ENCODE assay signal across 26 mouse cellular contexts in the genomic region with DNA sequence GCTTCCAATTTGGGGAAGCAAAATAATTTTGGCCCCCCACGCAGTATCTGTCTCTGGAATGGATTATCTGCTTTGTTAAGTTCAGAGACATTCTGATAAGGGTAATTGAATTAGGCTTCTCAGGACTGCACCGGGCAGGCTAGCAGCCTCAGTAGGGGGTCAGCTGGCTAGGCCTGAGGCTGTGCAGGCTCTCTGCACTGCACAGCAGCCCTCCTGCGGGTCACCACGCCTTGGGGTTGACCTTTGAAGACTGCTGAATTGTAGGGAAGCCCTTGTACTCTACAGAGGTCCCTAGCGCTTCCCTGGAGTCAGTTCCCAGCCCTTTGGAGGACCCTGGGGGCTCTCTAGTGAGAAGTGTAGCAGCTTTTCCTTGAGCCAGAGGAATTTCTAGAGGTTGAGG.
A peak's percentile ranks its signal among the peaks of the same experiment; 100 is the strongest.
DNase-seq lines count a peak whose midpoint lies in the region; ATAC-seq lines count a peak whose summit lies in the region.
"Had no signal": no experiment of that assay in that cellular context is flagged by ENCODE, and none has a peak within 500 bp of the region (broad histone marks: within the 10 kb centered on the region; RNA-seq: fewer than 3 reads in every experiment).

No protein-coding gene starts in this region.

- H3K4me2 ChIP-seq in hindbrain, embryonic 12.5 days (replicated peaks): no peak overlapping the region
- H3K4me2 ChIP-seq: heart, embryonic 13.5 days; hindbrain, embryonic 14.5 days; limb, embryonic 12.5 days; liver, embryonic 11.5 days; midbrain, embryonic 11.5 days had no signal

- H3K9me3 ChIP-seq in hindbrain, embryonic 10.5 days: peaks cover 10% of the 10 kb centered on the region; the same call in 1 of the 2 replicates
- H3K9me3 ChIP-seq in hindbrain, embryonic 12.5 days (replicated peaks): peaks cover 14% of the 10 kb centered on the region; the same call in 1 of the 2 replicates
- H3K9me3 ChIP-seq in heart, embryonic 10.5 days: no peaks in the 10 kb centered on the region

- H3K4me3 ChIP-seq in hindbrain, embryonic 10.5 days: no peak overlapping the region
- H3K4me3 ChIP-seq in hindbrain, embryonic 12.5 days: no peak overlapping the region
- no peak overlapping the region for H3K4me3 ChIP-seq in heart, embryonic 10.5 days
- H3K4me3 ChIP-seq: heart, embryonic 13.5 days; limb, embryonic 12.5 days had no signal

- 9% methylated on average over 5 of the region's 5 CpGs for WGBS in hindbrain, embryonic 10.5 days
- WGBS in hindbrain, embryonic 12.5 days: 9% methylated on average over 5 of the region's 5 CpGs
- WGBS in heart, embryonic 10.5 days: 4% methylated on average over 5 of the region's 5 CpGs

- no peak for ATAC-seq in hindbrain, embryonic 12.5 days (ENCODE audit: low FRiP score)
- ATAC-seq: CD4-positive, CD25-positive, alpha-beta regulatory T cell, adult 4 months; forebrain, embryonic 14.5 days; inflammation-experienced regulatory T-cells, adult 6 months; liver, postnatal 0 days had no signal

- H3K4me1 ChIP-seq in hindbrain, embryonic 10.5 days (replicated peaks): peaks cover 16% of the 10 kb centered on the region
- peaks cover 11% of the 10 kb centered on the region for H3K4me1 ChIP-seq in hindbrain, embryonic 12.5 days
- peaks cover 14% of the 10 kb centered on the region for H3K4me1 ChIP-seq in heart, embryonic 10.5 days

- H3K27me3 ChIP-seq in hindbrain, embryonic 10.5 days (ENCODE audit: insufficient read depth, poor library complexity, severe bottlenecking): no peaks in the 10 kb centered on the region
- no peaks in the 10 kb centered on the region for H3K27me3 ChIP-seq in hindbrain, embryonic 12.5 days
- peaks cover 10% of the 10 kb centered on the region; the same call in 1 of the 2 replicates for H3K27me3 ChIP-seq in heart, embryonic 10.5 days (ENCODE audit: insufficient read depth, poor library complexity, severe bottlenecking)
- H3K27me3 ChIP-seq: limb, embryonic 12.5 days had no signal

- peak; percentile 38 for DNase-seq in hindbrain, embryonic 10.5 days (ENCODE audit: low spot score)
- DNase-seq in ES-CJ7 (ENCODE audit: low read depth, low spot score): peak; percentile 87
- DNase-seq in embryo, embryonic 11 days: peak; percentile 56
- peak; percentile 44 for DNase-seq in retina, embryonic 14.5 days (ENCODE audit: low spot score)
- DNase-seq in layer of hippocampus, adult 9-11 months: no peak
- no peak for DNase-seq in heart, embryonic 10.5 days (ENCODE audit: low spot score)
- DNase-seq: cerebellum, adult 11-12 months; cerebellum, postnatal 14 days; gastrocnemius, postnatal 10 days; heart, adult 18-20 months; kidney, adult 2 months; kidney, postnatal 10 days; liver, postnatal 0 days; right cerebral cortex, postnatal 25 days; spleen, adult 18-20 months; thymus, postnatal 14 days had no signal

- H3K9ac ChIP-seq in hindbrain, embryonic 12.5 days: no peak overlapping the region
- H3K9ac ChIP-seq: heart, embryonic 13.5 days; hindbrain, embryonic 14.5 days; limb, embryonic 12.5 days; liver, postnatal 0 days had no signal

- peak overlapping the region; percentile 45; the same call in 1 of the 2 replicates for H3K27ac ChIP-seq in hindbrain, embryonic 10.5 days
- no peak overlapping the region for H3K27ac ChIP-seq in hindbrain, embryonic 12.5 days
- no peak overlapping the region for H3K27ac ChIP-seq in heart, embryonic 10.5 days
- H3K27ac ChIP-seq: heart, embryonic 13.5 days; hindbrain, embryonic 14.5 days; limb, embryonic 12.5 days; macrophage had no signal

- H3K36me3 ChIP-seq in hindbrain, embryonic 10.5 days: no peaks in the 10 kb centered on the region
- no peaks in the 10 kb centered on the region for H3K36me3 ChIP-seq in hindbrain, embryonic 12.5 days
- no peaks in the 10 kb centered on the region for H3K36me3 ChIP-seq in heart, embryonic 10.5 days
- H3K36me3 ChIP-seq: heart, embryonic 13.5 days; limb, embryonic 12.5 days had no signal

Comparison
In these comparisons a context has a peak if more than half of its experiments do, and no peak if none do; other contexts are left out.
1. DNase-seq: peak in hindbrain, embryonic 10.5 days (single experiment), ES-CJ7 (single experiment), embryo, embryonic 11 days (single experiment) and retina, embryonic 14.5 days (single experiment); none in layer of hippocampus, adult 9-11 months (single experiment) and heart, embryonic 10.5 days (single experiment).